Mouse (Mus musculus): Measurements from ENCODE around the gene Ddo.

- no peak for TF ChIP-seq POLR2A (IDR thresholded peaks at IDR 0.05; ENCODE audit: borderline replicate concordance, extremely low read depth, low read depth, low read length)
- TF ChIP-seq CTCF (IDR thresholded peaks at IDR 0.05; ENCODE audit: insufficient read depth, low read length) = peak; percentile 71
Measured at GRCm38 (mm10) chr10:40629140-40629539, 671 bp upstream of the Ddo start.
